Mouse (Mus musculus) neural tube, embryonic 14.5 days (tissue): ENCODE data around the gene Elf4. TPM values are rescaled to one million over a fixed set of nuclear protein-coding genes. Genes with fewer than 3 reads are reported as not detected.
A peak's percentile ranks its signal among the peaks of the same experiment; 100 is the strongest.

ENCODE experiments used
- ATAC-seq: fragments of 200-750 bp; cut with Nextera tagmentation; 2 replicates; pipeline ENCODE4 v1.8.0; 2017; ENCODE audit warnings: low read depth, mild to moderate bottlenecking, moderate TSS enrichment, moderate library complexity
- H3K27ac ChIP-seq: fragments of 300-500 bp; sonication (generic); 2 replicates; pipeline ENCODE4 v1.5.1; 2014; ENCODE audit warnings: low read depth, mild to moderate bottlenecking, control low read depth, low read length, moderate library complexity, mixed read lengths
- H3K27me3 ChIP-seq: fragments of 300-500 bp; sonication (generic); 2 replicates; pipeline ENCODE4 v1.6.1; 2014; ENCODE audit warnings: low read length; ENCODE audit not compliant: control insufficient read depth, insufficient read depth
- H3K36me3 ChIP-seq: fragments of 300-500 bp; sonication (generic); 2 replicates; pipeline ENCODE4 v1.6.1; 2014; ENCODE audit warnings: low read length, mixed read lengths; ENCODE audit not compliant: control insufficient read depth, insufficient read depth
- H3K4me1 ChIP-seq: fragments of 300-500 bp; sonication (generic); 2 replicates; pipeline ENCODE4 v1.6.1; 2014; ENCODE audit warnings: low read length; ENCODE audit not compliant: control insufficient read depth, insufficient read depth
- H3K4me2 ChIP-seq: fragments of 300-500 bp; sonication (generic); 2 replicates; pipeline ENCODE4 v1.6.1; 2014; ENCODE audit warnings: mild to moderate bottlenecking, low read depth, low read length, control low read depth
- H3K4me3 ChIP-seq: fragments of 300-500 bp; sonication (generic); 2 replicates; pipeline ENCODE4 v1.5.1; 2014; ENCODE audit warnings: low read depth, low read length, control low read depth, mixed read lengths
- H3K9ac ChIP-seq: fragments of 300-500 bp; sonication (generic); replicated peaks from 2 replicates; pipeline ENCODE4 v1.6.1; 2014; ENCODE audit warnings: low read depth, mild to moderate bottlenecking, control low read depth, low read length, mixed read lengths
- H3K9me3 ChIP-seq: fragments of 300-500 bp; sonication (generic); 2 replicates; pipeline ENCODE4 v1.6.1; 2016; ENCODE audit warnings: low read length; ENCODE audit not compliant: control insufficient read depth
- WGBS: fragments of 180-500 bp; shearing (Covaris S2); extraction: QIAGEN DNeasy Blood & Tissue Kit; methylation state at CpG from one replicate; pipeline ENCODE4 v1.1.7; 2014; 5-methylcytosine and 5-hydroxymethylcytosine counted together
- polyA plus RNA-seq: library from polyadenylated mRNA; unstranded; fragments of >200 nt; fragmentation: Nextera tagmentation; extraction: Ambion mirVana; gene quantifications from 2 replicates; pipeline ENCODE4 v1.2.1, GENCODE M21; 2014

Elf4 gene
- polyA plus RNA-seq = 0.24 and 1.1 TPM in 2 replicates

- ATAC-seq = peak; percentile 81
- peak within 1 kb of the TSS; percentile 16; the same call in 1 of the 2 replicates for H3K4me3 ChIP-seq
- no peaks in the 10 kb centered on the region for H3K9me3 ChIP-seq
- H3K4me2 ChIP-seq = peak within 1 kb of the TSS; percentile 44
- no peaks in the 10 kb centered on the region for H3K4me1 ChIP-seq
- H3K9ac ChIP-seq = no peak within 1 kb of the TSS
- H3K27ac ChIP-seq = no peak within 1 kb of the TSS
- 14% methylated on average over 38 of the region's 38 CpGs for WGBS
- no peaks in the 10 kb centered on the region for H3K36me3 ChIP-seq
- no peaks in the 10 kb centered on the region for H3K27me3 ChIP-seq
Observed at GRCm38 (mm10) chrX:48462754-48463507, at the start of gene Elf4. Elf4 (minus strand) TSS chrX:48463132.

- Histone ChIP-seq H3K9me3 (no peaks in the 10 kb centered on the region), H3K4me2 (no peak overlapping the region), H3K36me3 (no peaks in the 10 kb centered on the region; the same call in 1 of the 2 replicates), H3K27ac (no peak overlapping the region), H3K4me3 (no peak overlapping the region), H3K27me3 (no peaks in the 10 kb centered on the region), H3K4me1 (no peaks in the 10 kb centered on the region), H3K9ac (no peak overlapping the region)
- 97% methylated on average over 8 of the region's 8 CpGs for WGBS
- no peak for ATAC-seq
Observed at GRCm38 (mm10) chrX:48493763-48494162, 30.8 kb upstream of the Elf4 start.

GRCm38 (mm10) chrX:48481687-48482086 lies 18.8 kb upstream of the Elf4 start:
- no peaks in the 10 kb centered on the region for H3K9me3 ChIP-seq
- ATAC-seq = no peak
- WGBS = 93% methylated on average over 7 of the region's 7 CpGs
- H3K27ac ChIP-seq = no peak overlapping the region
- peaks cover 4% of the 10 kb centered on the region; the same call in 1 of the 2 replicates for H3K36me3 ChIP-seq
- H3K9ac ChIP-seq = no peak overlapping the region
- no peak overlapping the region for H3K4me3 ChIP-seq
- no peak overlapping the region for H3K4me2 ChIP-seq
- H3K27me3 ChIP-seq = no peaks in the 10 kb centered on the region
- H3K4me1 ChIP-seq = no peaks in the 10 kb centered on the region

GRCm38 (mm10) chrX:48481095-48481494 lies 18.2 kb upstream of the Elf4 start:
- Histone ChIP-seq H3K9ac (no peak overlapping the region), H3K36me3 (peaks cover 4% of the 10 kb centered on the region; the same call in 1 of the 2 replicates), H3K4me3 (no peak overlapping the region), H3K4me1 (no peaks in the 10 kb centered on the region), H3K4me2 (no peak overlapping the region), H3K9me3 (no peaks in the 10 kb centered on the region), H3K27ac (no peak overlapping the region), H3K27me3 (no peaks in the 10 kb centered on the region)
- ATAC-seq = no peak
- WGBS = 90% methylated on average over 4 of the region's 4 CpGs

GRCm38 (mm10) chrX:48467355-48467946 lies 4.5 kb upstream of the Elf4 start:
- no peaks in the 10 kb centered on the region for H3K27me3 ChIP-seq
- WGBS = 77% methylated on average over 3 of the region's 3 CpGs
- H3K4me1 ChIP-seq = no peaks in the 10 kb centered on the region
- ATAC-seq = no peak
- no peak overlapping the region for H3K9ac ChIP-seq
- H3K4me2 ChIP-seq = no peak overlapping the region
- H3K9me3 ChIP-seq = no peaks in the 10 kb centered on the region
- H3K4me3 ChIP-seq = no peak overlapping the region
- H3K36me3 ChIP-seq = no peaks in the 10 kb centered on the region
- H3K27ac ChIP-seq = no peak overlapping the region

GRCm38 (mm10) chrX:48466174-48466573 lies 3.2 kb upstream of the Elf4 start:
- H3K9me3 ChIP-seq = no peaks in the 10 kb centered on the region
- WGBS = 84% methylated on average over 2 of the region's 2 CpGs
- H3K27me3 ChIP-seq = no peaks in the 10 kb centered on the region
- H3K4me1 ChIP-seq = no peaks in the 10 kb centered on the region
- H3K27ac ChIP-seq = no peak overlapping the region
- no peak for ATAC-seq
- no peak overlapping the region for H3K4me2 ChIP-seq
- no peak overlapping the region for H3K9ac ChIP-seq
- H3K4me3 ChIP-seq = no peak overlapping the region
- H3K36me3 ChIP-seq = no peaks in the 10 kb centered on the region

- Histone ChIP-seq H3K9ac (no peak overlapping the region), H3K27ac (no peak overlapping the region), H3K9me3 (no peaks in the 10 kb centered on the region), H3K4me3 (no peak overlapping the region), H3K4me1 (no peaks in the 10 kb centered on the region), H3K36me3 (no peaks in the 10 kb centered on the region), H3K27me3 (no peaks in the 10 kb centered on the region), H3K4me2 (no peak overlapping the region)
- ATAC-seq = no peak
- WGBS = 94% methylated on average over 6 of the region's 6 CpGs
Observed at GRCm38 (mm10) chrX:48464436-48464835, 1.5 kb upstream of the Elf4 start.

GRCm38 (mm10) chrX:48463636-48464035 lies 704 bp upstream of the Elf4 start:
- H3K27me3 ChIP-seq = no peaks in the 10 kb centered on the region
- H3K9ac ChIP-seq = no peak overlapping the region
- ATAC-seq = no peak
- 89% methylated on average over 4 of the region's 4 CpGs for WGBS
- no peak overlapping the region for H3K4me3 ChIP-seq
- H3K4me1 ChIP-seq = no peaks in the 10 kb centered on the region
- H3K27ac ChIP-seq = no peak overlapping the region
- H3K4me2 ChIP-seq = no peak overlapping the region
- no peaks in the 10 kb centered on the region for H3K36me3 ChIP-seq
- H3K9me3 ChIP-seq = no peaks in the 10 kb centered on the region

- ATAC-seq = 0 out of 2 replicates have a peak, but pooled peaks have one; percentile 10
- H3K4me2 ChIP-seq = peak overlapping the region; percentile 44
- H3K9ac ChIP-seq = no peak overlapping the region
- H3K27ac ChIP-seq = no peak overlapping the region
- H3K9me3 ChIP-seq = no peaks in the 10 kb centered on the region
- no peaks in the 10 kb centered on the region for H3K36me3 ChIP-seq
- no peaks in the 10 kb centered on the region for H3K4me1 ChIP-seq
- H3K4me3 ChIP-seq = 0 out of 2 replicates have a peak overlapping the region, but pooled peaks have one; percentile 16
- WGBS = 36% methylated on average over 4 of the region's 4 CpGs
- no peaks in the 10 kb centered on the region for H3K27me3 ChIP-seq
Observed at GRCm38 (mm10) chrX:48462297-48462696, 635 bp downstream of the Elf4 start.
